Mouse (Mus musculus): Measurements from ENCODE around the gene Sec1.

Sec1 gene

GRCm38 (mm10) chr7:45693921-45694591, at the start of gene Sec1:
Sec1 (minus strand) TSS chr7:45694402.
- DNase-seq (ENCODE audit: low spot score), result no peak

- no peak for DNase-seq (ENCODE audit: low spot score)
Observed at GRCm38 (mm10) chr7:45742338-45742737, 48.1 kb upstream of the Sec1 start.

GRCm38 (mm10) chr7:45741777-45742176, 47.6 kb upstream of the Sec1 start:
- DNase-seq (ENCODE audit: low spot score), result no peak

- DNase-seq (ENCODE audit: low spot score), result no peak
Observed at GRCm38 (mm10) chr7:45741308-45741707, 47.1 kb upstream of the Sec1 start.

GRCm38 (mm10) chr7:45739820-45740219, 45.6 kb upstream of the Sec1 start:
- no peak for DNase-seq (ENCODE audit: low spot score)

- peak; percentile 86 for DNase-seq (ENCODE audit: low spot score)
Observed at GRCm38 (mm10) chr7:45739162-45739763, 45.1 kb upstream of the Sec1 start.

GRCm38 (mm10) chr7:45733477-45733876, 39.3 kb upstream of the Sec1 start:
- no peak for DNase-seq (ENCODE audit: low spot score)

GRCm38 (mm10) chr7:45730727-45731431, 36.7 kb upstream of the Sec1 start:
- no peak for DNase-seq (ENCODE audit: low spot score)

GRCm38 (mm10) chr7:45727625-45728024, 33.4 kb upstream of the Sec1 start:
- DNase-seq (ENCODE audit: low spot score), result no peak

GRCm38 (mm10) chr7:45726419-45726818, 32.2 kb upstream of the Sec1 start:
- DNase-seq (ENCODE audit: low spot score), result no peak

- DNase-seq (ENCODE audit: low spot score), result no peak
Observed at GRCm38 (mm10) chr7:45725713-45726112, 31.5 kb upstream of the Sec1 start, which contains the start of gene Spaca4. Spaca4 (minus strand) TSS chr7:45725813.

GRCm38 (mm10) chr7:45725151-45725550, 30.9 kb upstream of the Sec1 start:
- no peak for DNase-seq (ENCODE audit: low spot score)

GRCm38 (mm10) chr7:45723781-45724180, 29.6 kb upstream of the Sec1 start:
- DNase-seq (ENCODE audit: low spot score), result no peak

- no peak for DNase-seq (ENCODE audit: low spot score)
Observed at GRCm38 (mm10) chr7:45723301-45723700, 29.1 kb upstream of the Sec1 start.

GRCm38 (mm10) chr7:45722348-45722713, 28.1 kb upstream of the Sec1 start:
- DNase-seq (ENCODE audit: low spot score), result no peak

GRCm38 (mm10) chr7:45721642-45722347, 27.6 kb upstream of the Sec1 start:
- DNase-seq (ENCODE audit: low spot score), result no peak

GRCm38 (mm10) chr7:45721234-45721571, 27.0 kb upstream of the Sec1 start:
- no peak for DNase-seq (ENCODE audit: low spot score)

- no peak for DNase-seq (ENCODE audit: low spot score)
Observed at GRCm38 (mm10) chr7:45720413-45721233, 26.4 kb upstream of the Sec1 start, which contains the start of gene Fam83e. Fam83e (plus strand) TSS chr7:45721212.

- no peak for DNase-seq (ENCODE audit: low spot score)
Observed at GRCm38 (mm10) chr7:45719738-45720412, 25.7 kb upstream of the Sec1 start.

- DNase-seq (ENCODE audit: low spot score), result no peak
Observed at GRCm38 (mm10) chr7:45719180-45719579, 25.0 kb upstream of the Sec1 start.

GRCm38 (mm10) chr7:45718331-45718730, 24.1 kb upstream of the Sec1 start:
- DNase-seq (ENCODE audit: low spot score), result peak; percentile 43
